Mouse (Mus musculus): Measurements from ENCODE around the gene Spag4.

Gene Spag4

DNA sequence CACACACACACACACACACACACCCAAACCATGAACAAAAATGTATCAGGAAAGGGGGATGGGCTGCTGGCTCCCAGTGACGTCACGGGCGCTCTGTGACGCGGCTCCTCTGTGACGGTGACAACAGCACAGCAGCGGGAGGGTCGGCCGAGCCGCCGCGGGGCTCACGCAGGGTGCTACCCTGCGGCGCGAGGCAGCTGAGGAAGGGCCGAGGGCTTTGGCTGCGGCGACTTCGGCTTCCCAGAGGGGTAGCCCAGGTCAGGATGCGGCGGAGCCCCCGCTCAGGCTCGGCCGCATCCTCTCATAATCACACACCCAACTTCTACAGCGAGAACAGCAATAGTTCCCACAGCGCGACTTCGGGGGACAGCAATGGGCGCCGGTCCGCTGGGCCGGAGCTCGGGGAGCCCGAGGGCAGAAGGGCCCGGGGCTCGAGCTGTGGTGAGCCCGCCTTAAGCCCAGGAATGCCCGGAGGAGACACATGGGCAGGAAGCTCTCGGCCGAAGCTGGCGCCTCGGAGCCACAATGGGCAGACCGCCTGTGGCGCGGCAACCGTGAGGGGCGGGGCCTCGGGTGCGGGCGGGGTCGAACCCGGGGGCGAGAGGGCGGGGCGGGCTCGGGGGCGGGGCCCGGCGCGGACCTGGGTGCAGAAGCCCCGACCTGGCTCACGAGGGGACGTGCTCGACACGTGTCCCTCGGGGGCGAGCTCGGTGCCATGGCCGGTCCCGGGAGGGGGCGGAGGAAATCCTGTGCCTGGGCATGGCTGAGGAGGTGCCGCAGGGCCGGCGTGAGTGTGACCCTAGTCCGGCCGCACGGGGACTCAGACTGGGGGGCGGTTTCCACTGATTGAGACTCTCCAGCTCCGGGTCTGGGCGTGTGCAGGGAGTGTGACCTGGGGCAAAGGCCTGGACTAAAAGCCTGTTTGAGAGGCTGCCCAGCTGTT, at the start of gene Spag4:
Gene Spag4, plus strand, starts transcription at position 77 of the 943 bp plus-strand sequence.
- peak; percentile 86 for DNase-seq (ENCODE audit: low read depth)

- DNase-seq (ENCODE audit: low read depth): no peak
These were observed 46.9 kb upstream of the Spag4 start for GRCm38 (mm10) chr2:156018106-156018505.

GRCm38 (mm10) chr2:156021219-156021618, 43.8 kb upstream of the Spag4 start:
- DNase-seq (ENCODE audit: low read depth): no peak

GRCm38 (mm10) chr2:156021765-156022164, 43.2 kb upstream of the Spag4 start:
- DNase-seq (ENCODE audit: low read depth): no peak

- DNase-seq (ENCODE audit: low read depth): peak; percentile 18
These were observed 39.5 kb upstream of the Spag4 start for GRCm38 (mm10) chr2:156025482-156025881.

GRCm38 (mm10) chr2:156039390-156039789, 25.6 kb upstream of the Spag4 start:
- DNase-seq (ENCODE audit: low read depth): no peak

DNA sequence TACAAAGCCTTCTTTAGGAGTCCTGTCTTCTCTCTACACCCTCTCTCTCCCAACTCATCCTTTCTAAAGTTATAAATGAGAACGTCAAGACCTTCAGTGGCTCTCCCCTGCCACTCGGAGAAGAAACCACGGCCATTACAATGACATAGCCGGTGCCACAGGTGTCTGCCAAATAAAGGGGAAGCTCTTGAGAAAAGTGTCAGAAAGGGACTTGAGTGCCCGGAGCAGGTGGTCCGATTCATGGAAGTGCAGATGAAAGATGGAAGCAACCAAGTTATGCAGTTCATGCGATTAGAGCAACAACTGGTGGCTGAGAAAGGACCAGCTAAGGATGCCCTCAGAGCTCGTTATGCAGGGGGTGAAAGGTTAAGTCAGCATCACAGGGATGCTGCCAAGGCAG, 22.1 kb upstream of the Spag4 start:
- no peak for DNase-seq (ENCODE audit: low read depth)

DNA sequence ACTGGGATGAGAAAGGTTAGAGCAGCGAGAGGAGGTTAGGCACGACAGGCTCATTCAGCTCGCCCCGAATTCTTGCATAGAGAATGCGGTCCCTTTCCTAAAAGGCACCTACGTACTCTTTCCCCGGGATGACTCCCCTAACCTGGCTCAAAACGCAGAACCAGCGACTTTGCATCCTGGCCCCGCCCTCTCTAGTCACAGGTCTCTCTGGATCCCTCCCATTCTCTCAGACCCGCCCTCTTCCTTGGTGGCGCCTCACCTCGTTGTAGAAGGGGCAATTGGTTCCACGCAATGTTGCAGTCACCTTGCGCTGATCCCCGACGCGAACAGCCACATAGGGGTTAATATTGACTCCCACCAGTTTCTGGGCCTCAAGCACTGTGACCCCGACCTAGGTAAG, 17.0 kb upstream of the Spag4 start:
- DNase-seq (ENCODE audit: low read depth): peak; percentile 67

GRCm38 (mm10) chr2:156052816-156053215, 12.2 kb upstream of the Spag4 start, which contains the start of gene Fer1l4:
Gene Fer1l4, minus strand, starts transcription at chr2:156052947.
- DNase-seq (ENCODE audit: low read depth): no peak

GRCm38 (mm10) chr2:156066126-156066525, 1.2 kb downstream of the Spag4 start:
- DNase-seq (ENCODE audit: low read depth): no peak

DNA sequence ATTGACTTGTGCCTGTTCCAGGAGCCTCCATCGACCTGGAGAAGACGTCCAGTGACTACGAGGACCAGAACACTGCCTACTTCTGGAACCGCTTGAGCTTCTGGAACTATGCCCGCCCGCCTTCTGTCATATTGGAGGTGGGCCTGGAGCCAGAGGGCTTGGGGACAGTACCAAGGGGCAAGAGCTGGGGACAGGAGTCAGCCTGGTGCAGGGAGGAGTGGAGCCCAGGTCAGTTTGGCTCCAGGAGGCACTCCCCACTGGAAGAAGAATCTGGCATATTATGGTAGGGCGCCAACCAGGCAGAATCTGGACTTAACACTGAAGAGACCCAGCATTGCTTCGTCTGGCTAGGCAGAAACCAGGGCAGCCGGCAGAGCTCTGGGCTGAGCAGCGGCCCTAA, 2.9 kb downstream of the Spag4 start:
- DNase-seq (ENCODE audit: low read depth): no peak

DNA sequence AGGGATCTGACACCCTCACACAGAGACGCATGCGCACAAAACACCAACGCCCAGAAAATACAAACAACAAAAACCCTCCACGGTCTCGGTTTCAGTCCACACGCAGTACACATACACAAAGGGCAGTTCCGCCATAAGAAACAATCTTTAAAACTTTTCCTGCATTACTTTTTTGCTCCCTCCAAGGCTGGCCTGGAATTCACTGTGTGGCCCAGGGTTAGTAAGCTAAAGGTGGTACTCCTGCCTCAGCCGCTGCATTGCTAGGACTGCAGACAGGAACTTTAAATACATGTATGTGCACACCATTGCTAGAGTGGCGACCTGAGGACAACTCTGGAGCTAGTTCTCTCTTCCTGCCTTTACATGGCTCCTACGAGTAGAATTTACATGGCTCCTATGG, 6.3 kb downstream of the Spag4 start:
- DNase-seq (ENCODE audit: low read depth): no peak

GRCm38 (mm10) chr2:156073725-156074124, 8.8 kb downstream of the Spag4 start:
- no peak for DNase-seq (ENCODE audit: low read depth)

DNA sequence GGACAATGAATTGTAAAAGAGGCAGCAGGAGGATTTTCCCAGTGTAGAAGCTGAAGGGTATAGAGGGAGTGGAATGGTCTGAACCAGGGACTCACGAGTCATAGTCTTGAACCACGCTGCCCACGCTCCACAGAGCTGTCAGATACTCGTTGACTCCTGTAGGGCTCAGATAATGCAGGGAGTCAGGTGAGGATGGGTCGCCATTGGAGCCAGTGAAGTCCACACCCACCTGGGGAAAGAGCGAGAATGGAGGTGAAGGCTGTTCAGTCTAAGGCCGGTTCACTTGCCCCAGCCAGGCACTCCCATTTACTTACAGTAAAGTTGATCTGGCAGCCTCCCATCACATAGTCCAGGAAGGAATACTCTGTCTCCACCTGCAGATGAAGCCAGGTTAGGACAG, 12.5 kb downstream of the Spag4 start:
- DNase-seq (ENCODE audit: low read depth): no peak

DNA sequence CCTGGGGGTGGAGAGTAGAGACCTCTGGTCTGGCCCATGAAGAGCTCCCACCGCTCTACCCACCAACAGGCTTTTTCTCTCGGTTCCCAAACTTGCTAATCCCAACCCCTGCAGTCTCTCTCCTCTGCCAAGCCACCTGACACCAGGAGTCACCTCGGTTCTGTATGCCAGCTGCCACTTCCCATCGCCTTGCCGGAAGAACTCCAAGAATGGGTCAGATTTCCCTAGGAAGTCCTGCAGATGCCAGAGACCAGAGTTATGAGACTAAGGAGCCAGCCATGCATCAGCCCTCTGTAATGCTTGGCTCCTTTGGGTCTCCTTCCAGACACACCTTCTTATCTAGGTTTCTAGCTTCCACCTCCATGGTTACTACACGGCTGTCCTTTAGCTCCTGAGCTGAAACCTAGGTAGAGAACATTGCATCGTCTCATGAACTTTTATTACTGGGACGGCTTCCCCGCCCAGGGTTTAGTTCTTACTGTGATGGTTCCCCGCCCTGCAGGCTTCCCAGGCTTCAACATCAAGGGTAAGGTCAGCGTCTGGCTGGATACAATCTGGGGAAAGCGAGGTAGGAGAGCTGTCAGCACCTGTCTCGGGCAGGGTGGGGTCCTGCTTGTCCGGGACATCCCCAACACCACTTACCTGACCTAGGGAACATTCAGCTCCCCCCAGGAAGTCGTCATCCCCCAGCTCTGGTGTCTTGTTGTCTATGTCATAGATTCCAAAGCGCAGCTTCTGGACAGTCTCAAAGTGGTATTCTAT, 13.6 kb downstream of the Spag4 start:
- no peak for DNase-seq (ENCODE audit: low read depth)

DNA sequence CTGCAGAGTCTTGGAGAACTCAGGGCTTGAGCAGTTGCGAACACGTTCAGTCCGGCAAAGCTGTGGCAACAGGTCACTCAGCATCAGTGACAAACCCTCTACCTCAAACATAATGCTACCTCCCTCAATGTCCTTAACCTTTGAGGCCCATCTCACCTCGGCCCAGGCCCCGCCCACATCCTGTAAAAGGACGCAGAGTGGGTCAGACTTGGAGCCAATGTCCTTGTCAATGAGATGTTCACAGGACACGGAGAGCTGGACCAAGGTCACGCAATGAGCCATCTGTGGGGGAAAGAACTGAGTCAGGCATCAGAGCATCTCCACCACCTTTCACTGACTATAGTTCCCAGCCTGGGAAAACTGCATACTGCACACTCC, 14.2 kb downstream of the Spag4 start:
- DNase-seq (ENCODE audit: low read depth): no peak

GRCm38 (mm10) chr2:156079674-156080073, 14.7 kb downstream of the Spag4 start:
- no peak for DNase-seq (ENCODE audit: low read depth)

GRCm38 (mm10) chr2:156080391-156080790, 15.4 kb downstream of the Spag4 start:
- no peak for DNase-seq (ENCODE audit: low read depth)

DNA sequence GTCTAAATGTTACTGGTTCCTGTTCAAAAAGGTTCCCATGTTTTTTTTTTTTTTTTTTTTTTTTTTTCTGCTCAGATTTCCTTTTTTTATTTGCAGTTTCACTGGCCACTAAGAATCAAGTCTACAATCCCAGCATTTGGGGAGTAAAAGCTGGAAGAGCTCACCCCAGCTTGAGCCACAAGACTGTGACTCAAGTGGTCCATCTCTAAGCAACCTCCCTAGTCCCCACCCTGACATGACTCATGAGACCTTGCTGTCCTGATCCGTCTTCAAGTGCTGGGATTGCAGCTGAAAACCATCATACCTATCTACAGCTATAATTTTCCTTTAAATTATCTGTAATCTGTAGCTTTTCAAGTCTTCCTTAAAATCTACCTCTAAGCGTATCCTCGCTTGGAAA, 19.6 kb downstream of the Spag4 start:
- no peak for DNase-seq (ENCODE audit: low read depth)

DNA sequence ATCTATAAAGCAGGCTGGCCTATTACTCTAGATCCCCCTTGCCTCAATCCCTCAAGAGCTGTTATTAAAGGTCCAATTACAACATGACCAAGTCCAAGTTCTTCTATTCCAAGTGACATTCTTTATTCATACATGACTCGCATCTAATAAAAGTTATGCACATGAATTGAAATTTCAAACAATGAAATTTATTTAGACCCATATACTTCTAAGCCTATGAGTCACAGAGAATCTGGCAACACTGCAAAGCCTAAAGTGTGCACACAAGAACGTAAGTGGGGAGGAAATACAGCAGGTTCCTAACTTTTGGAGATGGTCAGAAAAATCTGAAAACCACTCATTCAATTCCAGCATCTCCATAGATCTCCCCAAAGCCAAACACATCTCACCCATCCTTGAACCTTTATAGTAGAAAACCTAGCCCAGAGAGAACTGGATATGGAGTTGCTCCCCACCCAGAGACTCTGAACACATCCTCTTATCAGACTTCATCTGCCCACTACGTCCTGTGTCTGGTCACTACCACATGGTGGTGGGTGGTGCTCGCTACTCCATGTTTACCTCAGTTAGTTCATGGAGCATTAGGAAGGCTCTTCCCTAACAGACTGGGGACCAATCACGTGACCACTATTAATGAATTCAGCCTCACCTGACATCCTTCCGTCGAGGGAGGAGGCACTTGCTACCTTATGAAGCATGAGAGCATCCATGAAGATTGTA, 22.6 kb downstream of the Spag4 start:
- DNase-seq (ENCODE audit: low read depth): no peak

DNA sequence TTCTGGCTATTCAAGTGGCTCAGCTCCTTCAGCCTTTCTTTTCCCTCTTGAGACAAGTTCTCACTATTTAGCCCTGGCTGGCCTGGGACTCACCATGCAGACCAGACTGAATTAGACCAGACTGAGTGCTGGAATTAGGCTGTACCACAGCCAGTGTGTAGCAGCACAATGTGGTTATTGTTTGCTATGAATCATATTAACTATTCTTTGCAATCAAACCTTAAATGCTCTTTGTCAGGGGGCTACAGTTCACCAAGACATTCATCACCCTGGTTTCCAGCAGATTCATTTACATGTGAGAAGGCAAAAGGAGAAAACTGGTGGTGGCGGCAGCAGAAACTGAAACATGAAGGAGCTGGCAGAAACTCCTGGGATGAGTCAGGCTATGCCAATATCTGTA, 24.8 kb downstream of the Spag4 start:
- DNase-seq (ENCODE audit: low read depth): no peak

DNA sequence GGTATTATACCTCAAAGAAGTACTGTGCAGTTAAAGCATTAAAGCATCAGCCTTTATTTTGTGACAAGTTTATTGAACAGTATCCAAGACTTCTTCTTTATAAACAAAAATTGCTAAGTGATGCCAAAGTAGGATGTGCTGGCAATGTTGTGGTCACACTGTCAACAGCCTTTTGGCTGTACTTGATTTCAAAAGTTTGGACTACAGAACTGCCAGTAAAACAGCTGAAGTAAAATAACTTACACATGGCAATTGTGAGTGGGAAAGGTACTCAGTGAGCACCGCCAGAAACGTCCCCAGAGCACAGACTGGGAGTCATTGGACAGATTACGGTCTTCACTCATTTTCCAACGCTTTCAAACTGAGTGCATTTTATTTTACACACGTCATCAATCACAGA, 27.0 kb downstream of the Spag4 start:
- no peak for DNase-seq (ENCODE audit: low read depth)
